ENCODE assay signal across 25 mouse cellular contexts in the genomic region with DNA sequence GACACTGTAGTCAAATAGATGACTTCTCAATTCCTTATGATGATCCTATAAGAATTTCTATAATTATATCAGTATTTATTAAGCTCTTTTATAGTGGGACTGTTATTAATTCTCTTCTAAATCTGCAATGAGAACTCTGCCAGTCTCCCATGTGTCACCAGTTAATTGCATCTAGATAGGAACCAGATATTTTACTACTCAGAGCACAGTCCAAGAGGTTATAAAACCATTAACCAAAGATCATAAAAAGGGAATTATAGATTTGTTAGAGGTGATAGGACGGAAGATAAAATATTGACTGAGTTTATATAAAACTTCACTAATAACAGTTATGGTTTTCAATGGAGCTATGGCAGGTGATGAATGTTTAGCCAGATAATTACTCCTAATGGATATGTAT. TPM values are rescaled to one million over a fixed set of nuclear protein-coding genes. Genes with fewer than 3 reads are reported as not detected.
"Had no signal": no experiment of that assay in that cellular context is flagged by ENCODE, and none has a peak within 500 bp of the region (broad histone marks: within the 10 kb centered on the region; RNA-seq: fewer than 3 reads in every experiment).

No protein-coding gene starts in this region.

- H3K9ac ChIP-seq: heart, embryonic 13.5 days; heart, embryonic 15.5 days; hindbrain, embryonic 12.5 days; hindbrain, embryonic 13.5 days; hindbrain, embryonic 14.5 days; hindbrain, embryonic 15.5 days; kidney, embryonic 15.5 days had no signal

- H3K4me3 ChIP-seq: heart, embryonic 10.5 days; heart, embryonic 13.5 days; heart, embryonic 15.5 days; hindbrain, embryonic 10.5 days; hindbrain, embryonic 12.5 days; hindbrain, embryonic 13.5 days; hindbrain, embryonic 15.5 days; kidney, embryonic 15.5 days; layer of hippocampus, adult 2 months; left cerebral cortex, adult 2 months had no signal

- H3K9me3 ChIP-seq: heart, embryonic 10.5 days; heart, embryonic 13.5 days; heart, embryonic 15.5 days; hindbrain, embryonic 10.5 days; hindbrain, embryonic 12.5 days; hindbrain, embryonic 13.5 days; hindbrain, embryonic 15.5 days; kidney, embryonic 15.5 days had no signal

- ATAC-seq: hindbrain, embryonic 16.5 days; hindbrain, postnatal 0 days; inflammation-experienced regulatory T-cells, adult 6 months had no signal

- H3K27me3 ChIP-seq: heart, embryonic 13.5 days; heart, embryonic 15.5 days; hindbrain, embryonic 12.5 days; hindbrain, embryonic 13.5 days; hindbrain, embryonic 15.5 days; kidney, embryonic 15.5 days had no signal

- H3K4me1 ChIP-seq: heart, embryonic 10.5 days; heart, embryonic 13.5 days; heart, embryonic 15.5 days; hindbrain, embryonic 10.5 days; hindbrain, embryonic 12.5 days; hindbrain, embryonic 13.5 days; hindbrain, embryonic 15.5 days; kidney, embryonic 15.5 days had no signal

- H3K36me3 ChIP-seq: heart, embryonic 10.5 days; heart, embryonic 13.5 days; heart, embryonic 15.5 days; hindbrain, embryonic 10.5 days; hindbrain, embryonic 12.5 days; hindbrain, embryonic 13.5 days; hindbrain, embryonic 15.5 days; kidney, embryonic 15.5 days had no signal

- H3K27ac ChIP-seq: heart, embryonic 10.5 days; heart, embryonic 13.5 days; heart, embryonic 15.5 days; hindbrain, embryonic 10.5 days; hindbrain, embryonic 12.5 days; hindbrain, embryonic 13.5 days; hindbrain, embryonic 14.5 days; hindbrain, embryonic 15.5 days; hindbrain, postnatal 0 days; kidney, embryonic 15.5 days; kidney, postnatal 0 days; layer of hippocampus, adult 2 months; left cerebral cortex, adult 2 months had no signal

- H3K4me2 ChIP-seq: heart, embryonic 11.5 days; heart, embryonic 13.5 days; heart, embryonic 15.5 days; hindbrain, embryonic 12.5 days; hindbrain, embryonic 13.5 days; hindbrain, embryonic 14.5 days; hindbrain, embryonic 15.5 days; kidney, embryonic 15.5 days had no signal

RNA-seq across cellular contexts. Expression of gene Olfr1238, which starts 8.6 kb away (rescaled TPM):
- polyA plus RNA-seq: heart, embryonic 10.5 days; heart, embryonic 11.5 days; heart, embryonic 13.5 days; heart, embryonic 14.5 days; heart, embryonic 15.5 days; heart, embryonic 16.5 days; heart, postnatal 0 days; hindbrain, embryonic 10.5 days; hindbrain, embryonic 11.5 days; hindbrain, embryonic 12.5 days; hindbrain, embryonic 13.5 days; hindbrain, embryonic 14.5 days; hindbrain, embryonic 15.5 days; hindbrain, embryonic 16.5 days; hindbrain, postnatal 0 days; intestine, embryonic 14.5 days; kidney, adult 2 months; kidney, embryonic 14.5 days; kidney, embryonic 15.5 days; kidney, embryonic 16.5 days; kidney, postnatal 0 days; large intestine, adult 2 months had no signal

RNA-seq across cellular contexts. Expression of gene Olfr1239, which starts 19.3 kb away (rescaled TPM):
- polyA plus RNA-seq: heart, embryonic 10.5 days; heart, embryonic 11.5 days; heart, embryonic 13.5 days; heart, embryonic 14.5 days; heart, embryonic 15.5 days; heart, embryonic 16.5 days; heart, postnatal 0 days; hindbrain, embryonic 10.5 days; hindbrain, embryonic 11.5 days; hindbrain, embryonic 12.5 days; hindbrain, embryonic 13.5 days; hindbrain, embryonic 14.5 days; hindbrain, embryonic 15.5 days; hindbrain, embryonic 16.5 days; hindbrain, postnatal 0 days; inflammation-experienced regulatory T-cells, adult 6 months; intestine, embryonic 14.5 days; kidney, adult 2 months; kidney, embryonic 14.5 days; kidney, embryonic 15.5 days; kidney, embryonic 16.5 days; kidney, postnatal 0 days; large intestine, adult 2 months had no signal

RNA-seq across cellular contexts. Expression of gene Olfr1234, which starts 36.2 kb away (rescaled TPM):
- polyA plus RNA-seq: heart, embryonic 10.5 days; heart, embryonic 11.5 days; heart, embryonic 13.5 days; heart, embryonic 14.5 days; heart, embryonic 15.5 days; heart, embryonic 16.5 days; heart, postnatal 0 days; hindbrain, embryonic 10.5 days; hindbrain, embryonic 11.5 days; hindbrain, embryonic 12.5 days; hindbrain, embryonic 13.5 days; hindbrain, embryonic 14.5 days; hindbrain, embryonic 15.5 days; hindbrain, embryonic 16.5 days; hindbrain, postnatal 0 days; inflammation-experienced regulatory T-cells, adult 6 months; intestine, embryonic 14.5 days; kidney, adult 2 months; kidney, embryonic 14.5 days; kidney, embryonic 15.5 days; kidney, embryonic 16.5 days; kidney, postnatal 0 days; large intestine, adult 2 months had no signal

RNA-seq across cellular contexts. Expression of gene Olfr1240, which starts 41.9 kb away (rescaled TPM):
- polyA plus RNA-seq: heart, embryonic 10.5 days; heart, embryonic 11.5 days; heart, embryonic 13.5 days; heart, embryonic 14.5 days; heart, embryonic 15.5 days; heart, embryonic 16.5 days; heart, postnatal 0 days; hindbrain, embryonic 10.5 days; hindbrain, embryonic 11.5 days; hindbrain, embryonic 12.5 days; hindbrain, embryonic 13.5 days; hindbrain, embryonic 14.5 days; hindbrain, embryonic 15.5 days; hindbrain, embryonic 16.5 days; hindbrain, postnatal 0 days; inflammation-experienced regulatory T-cells, adult 6 months; intestine, embryonic 14.5 days; kidney, adult 2 months; kidney, embryonic 14.5 days; kidney, embryonic 15.5 days; kidney, embryonic 16.5 days; kidney, postnatal 0 days; large intestine, adult 2 months had no signal

RNA-seq across cellular contexts. Expression of gene Olfr1233, which starts 58.7 kb away (rescaled TPM):
- polyA plus RNA-seq: heart, embryonic 10.5 days; heart, embryonic 11.5 days; heart, embryonic 13.5 days; heart, embryonic 14.5 days; heart, embryonic 15.5 days; heart, embryonic 16.5 days; heart, postnatal 0 days; hindbrain, embryonic 10.5 days; hindbrain, embryonic 11.5 days; hindbrain, embryonic 12.5 days; hindbrain, embryonic 13.5 days; hindbrain, embryonic 14.5 days; hindbrain, embryonic 15.5 days; hindbrain, embryonic 16.5 days; hindbrain, postnatal 0 days; inflammation-experienced regulatory T-cells, adult 6 months; intestine, embryonic 14.5 days; kidney, adult 2 months; kidney, embryonic 14.5 days; kidney, embryonic 15.5 days; kidney, embryonic 16.5 days; kidney, postnatal 0 days; large intestine, adult 2 months had no signal
